Mouse (Mus musculus): ENCODE results near the gene Bbx.

The Bbx gene

DNA sequence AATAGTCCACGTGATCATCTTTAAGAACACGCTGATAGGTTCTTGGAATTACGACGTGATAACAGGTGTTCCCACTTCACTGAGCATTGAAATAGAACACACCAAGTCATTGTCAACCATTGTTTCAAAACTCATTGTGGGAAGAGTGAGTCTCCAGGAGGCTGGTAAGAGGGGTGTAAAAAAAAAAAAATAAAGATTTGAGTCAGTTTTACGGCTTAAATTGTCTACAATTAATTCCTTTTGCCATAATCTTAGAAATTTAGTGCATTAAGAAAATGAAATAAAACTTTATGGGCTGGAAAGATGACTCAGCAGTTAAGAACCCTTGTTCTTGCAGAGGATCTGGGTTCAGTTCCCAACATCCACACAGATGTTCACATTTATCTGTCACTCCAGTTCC is 261.4 kb downstream of the Bbx start:
- no peak for DNase-seq (ENCODE audit: low read depth in 2 of 2, low spot score in 2 of 2)

GRCm38 (mm10) chr16:50167983-50168299 is 264.2 kb downstream of the Bbx start:
- no peak for DNase-seq (ENCODE audit: low read depth in 2 of 2, low spot score in 2 of 2)

GRCm38 (mm10) chr16:50167231-50167982 is 264.8 kb downstream of the Bbx start:
- DNase-seq (ENCODE audit: low read depth in 2 of 2, low spot score in 2 of 2): no peak

DNA sequence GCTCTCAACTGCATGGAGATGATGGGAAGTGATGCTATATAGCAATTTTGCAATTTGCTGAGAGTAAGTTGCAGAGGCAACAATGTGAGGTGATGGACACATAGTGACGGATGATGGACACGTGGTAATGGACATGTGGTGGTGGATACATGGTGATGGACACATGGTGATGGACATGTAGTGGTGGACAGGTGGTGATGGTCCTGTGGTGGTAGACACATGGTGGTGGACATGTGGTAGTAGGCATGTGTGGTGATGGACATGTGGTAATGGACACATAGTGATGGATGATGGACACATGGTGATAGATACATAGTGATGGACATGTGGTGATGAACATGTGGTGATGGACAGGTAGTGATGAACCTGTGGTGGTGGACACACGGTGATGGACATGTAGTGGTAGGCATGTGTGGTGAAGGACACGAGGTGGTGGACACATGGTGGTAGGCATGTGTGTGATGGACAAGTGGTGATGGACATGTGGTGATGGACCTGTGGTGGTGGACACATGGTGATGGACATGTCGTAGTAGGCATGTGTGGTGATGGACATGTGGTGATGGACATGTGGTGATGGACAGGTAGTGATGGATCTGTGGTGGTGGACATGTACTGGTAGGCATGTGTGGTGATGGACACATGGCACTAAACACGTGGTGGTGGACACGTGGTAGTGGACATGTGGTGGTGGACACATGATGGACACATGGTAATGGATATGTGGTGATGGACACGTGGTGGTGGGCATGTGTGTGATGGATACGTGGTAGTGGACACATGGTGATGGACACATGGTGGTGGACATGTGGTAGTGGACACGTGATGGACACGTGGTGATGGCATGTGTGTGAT is 271.5 kb downstream of the Bbx start:
- DNase-seq (ENCODE audit: low read depth in 2 of 2, low spot score in 2 of 2): no peak

DNA sequence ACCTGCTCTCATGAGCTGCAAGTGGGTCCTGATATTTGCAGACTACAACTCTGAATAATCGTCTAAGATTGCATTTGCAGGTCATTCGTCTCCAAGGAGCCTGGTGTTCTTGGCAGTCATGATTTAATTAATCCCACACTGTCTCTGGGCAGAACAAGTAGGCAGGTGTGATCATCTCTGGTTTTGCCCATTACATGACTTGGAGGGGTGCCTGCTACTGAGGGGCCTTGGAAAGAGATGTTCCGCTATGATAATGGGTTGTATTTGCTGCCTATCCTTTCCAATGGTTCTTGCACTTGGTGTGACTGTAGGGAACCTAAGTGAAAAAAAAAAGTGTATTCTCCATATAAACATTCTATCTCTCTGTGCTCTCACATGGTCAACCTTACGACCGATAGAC is 273.6 kb downstream of the Bbx start:
- no peak for DNase-seq (ENCODE audit: low read depth in 2 of 2, low spot score in 2 of 2)

GRCm38 (mm10) chr16:50149606-50150005 is 282.6 kb downstream of the Bbx start:
- no peak for DNase-seq (ENCODE audit: low read depth in 2 of 2, low spot score in 2 of 2)

- DNase-seq (ENCODE audit: low read depth in 2 of 2, low spot score in 2 of 2): no peak
Observed at GRCm38 (mm10) chr16:50147900-50148299, 284.3 kb downstream of the Bbx start.
